Mouse (Mus musculus) cortical plate, adult 2 months (tissue): ENCODE results near the gene Nutf2-ps1. TPM values are rescaled to one million over a fixed set of nuclear protein-coding genes. Genes with fewer than 3 reads are reported as not detected.

Experiments used
- H3K27ac ChIP-seq: fragments of 200-500 bp; 2 replicates; pipeline ENCODE4 v1.5.1; 2012; ENCODE audit warnings: low read length, control low read depth, inconsistent platforms; ENCODE audit not compliant: insufficient read depth
- H3K4me1 ChIP-seq: fragments of 200-500 bp; 2 replicates; pipeline ENCODE4 v1.6.1; 2011; ENCODE audit warnings: low read length; ENCODE audit not compliant: control insufficient read depth, insufficient read depth
- H3K4me3 ChIP-seq: fragments of 200-500 bp; 2 replicates; pipeline ENCODE4 v1.5.1; 2011; ENCODE audit warnings: mild to moderate bottlenecking, low read length, control low read depth; ENCODE audit not compliant: insufficient read depth
- CTCF ChIP-seq: fragments of 200-500 bp; IDR thresholded peaks from 2 replicates; pipeline ENCODE4 v1.5.1; 2011; ENCODE audit warnings: mild to moderate bottlenecking, control low read depth, low read length; ENCODE audit not compliant: insufficient read depth; ENCODE audit errors: extremely low read depth
- POLR2A ChIP-seq: fragments of 200-500 bp; IDR thresholded peaks from 2 replicates; pipeline ENCODE4 v1.6.1; 2011; ENCODE audit warnings: mild to moderate bottlenecking, low read length, control low read depth; ENCODE audit not compliant: insufficient read depth; ENCODE audit errors: extremely low read depth
- polyA plus RNA-seq: library from polyadenylated mRNA; depleted of rRNA; stranded (reverse); fragments of >200 nt; gene quantifications from 2 replicates; pipeline ENCODE4 v1.2.3, GENCODE M21; 2012; rRNA removed

Gene Nutf2-ps1
- polyA plus RNA-seq, 1 experiment = 26.5 TPM

GRCm38 (mm10) chr19:53554402-53554801, 34.5 kb downstream of the Nutf2-ps1 start:
- H3K4me1 ChIP-seq = peaks cover 1% of the 10 kb centered on the region; the same call in 1 of the 2 replicates
- H3K4me3 ChIP-seq = no peak overlapping the region
- no peak overlapping the region for H3K27ac ChIP-seq
- TF ChIP-seq POLR2A (no peak), CTCF (no peak)

- no peak overlapping the region for H3K27ac ChIP-seq
- TF ChIP-seq POLR2A = no peak
- no peak for TF ChIP-seq CTCF
- peaks cover 1% of the 10 kb centered on the region; the same call in 1 of the 2 replicates for H3K4me1 ChIP-seq
- H3K4me3 ChIP-seq = no peak overlapping the region
Observed at GRCm38 (mm10) chr19:53552795-53553194, 36.1 kb downstream of the Nutf2-ps1 start.

- TF ChIP-seq POLR2A (no peak), CTCF (no peak)
- no peak overlapping the region for H3K27ac ChIP-seq
- H3K4me1 ChIP-seq = peaks cover 1% of the 10 kb centered on the region; the same call in 1 of the 2 replicates
Observed at GRCm38 (mm10) chr19:53552216-53552786, 36.6 kb downstream of the Nutf2-ps1 start.

GRCm38 (mm10) chr19:53550972-53551371, 37.9 kb downstream of the Nutf2-ps1 start:
- H3K4me3 ChIP-seq = no peak overlapping the region

More at GRCm38 (mm10) chr19:53552216-53552786, 36.6 kb downstream of the Nutf2-ps1 start:
- H3K4me3 ChIP-seq = no peak overlapping the region

GRCm38 (mm10) chr19:53547597-53547996, 41.3 kb downstream of the Nutf2-ps1 start:
- TF ChIP-seq POLR2A (no peak), CTCF (no peak)
- Histone ChIP-seq H3K4me1 (peaks cover 1% of the 10 kb centered on the region; the same call in 1 of the 2 replicates), H3K27ac (no peak overlapping the region), H3K4me3 (no peak overlapping the region)

More at GRCm38 (mm10) chr19:53550972-53551371, 37.9 kb downstream of the Nutf2-ps1 start:
- TF ChIP-seq POLR2A = no peak
- TF ChIP-seq CTCF = no peak
- Histone ChIP-seq H3K27ac (no peak overlapping the region), H3K4me1 (peaks cover 1% of the 10 kb centered on the region; the same call in 1 of the 2 replicates)

- TF ChIP-seq CTCF (no peak), POLR2A (no peak)
- H3K27ac ChIP-seq = no peak overlapping the region
- no peak overlapping the region for H3K4me3 ChIP-seq
- H3K4me1 ChIP-seq = no peaks in the 10 kb centered on the region
Observed at GRCm38 (mm10) chr19:53544923-53545561, 43.8 kb downstream of the Nutf2-ps1 start.

GRCm38 (mm10) chr19:53543602-53544001, 45.3 kb downstream of the Nutf2-ps1 start:
- Histone ChIP-seq H3K4me3 (no peak overlapping the region), H3K4me1 (no peaks in the 10 kb centered on the region), H3K27ac (no peak overlapping the region)
- TF ChIP-seq CTCF = no peak
- TF ChIP-seq POLR2A = no peak

GRCm38 (mm10) chr19:53539296-53539695, 49.6 kb downstream of the Nutf2-ps1 start:
- Histone ChIP-seq H3K27ac (no peak overlapping the region), H3K4me1 (peaks cover 1% of the 10 kb centered on the region; the same call in 1 of the 2 replicates), H3K4me3 (no peak overlapping the region)
- TF ChIP-seq CTCF (no peak), POLR2A (no peak)

- H3K4me1 ChIP-seq = peaks cover 1% of the 10 kb centered on the region
- no peak overlapping the region for H3K27ac ChIP-seq
- TF ChIP-seq POLR2A (no peak), CTCF (no peak)
- H3K4me3 ChIP-seq = no peak overlapping the region
Observed at GRCm38 (mm10) chr19:53538796-53539195, 50.1 kb downstream of the Nutf2-ps1 start.

Other genes starting within 250 kb of the Nutf2-ps1 start
- gene Gm10197, start 217.3 kb downstream of the Nutf2-ps1 start, polyA plus RNA-seq = not detected in 2 replicates
- 19.9 TPM in 2 replicates for gene Smndc1, start 198.5 kb downstream of the Nutf2-ps1 start, polyA plus RNA-seq
- gene Dusp5, start 60.0 kb downstream of the Nutf2-ps1 start, polyA plus RNA-seq = 10.4 and 11.8 TPM in 2 replicates
- 21.6 and 23.1 TPM in 2 replicates for gene Smc3, start 11.3 kb upstream of the Nutf2-ps1 start, polyA plus RNA-seq
- 2.8 and 3.1 TPM in 2 replicates for gene Rbm20, start 88.2 kb upstream of the Nutf2-ps1 start, polyA plus RNA-seq